Mouse (Mus musculus) urinary bladder, adult 18-20 months (tissue): ENCODE results near the gene Otx1.

Experiments used
- DNase-seq, 2 experiments: peaks; one replicate each; pipeline ENCODE4 v3.0.0; 2022; ENCODE audit warnings: low spot score in 2 of 2, mixed read lengths in 2 of 2

Otx1 gene

GRCm38 (mm10) chr11:21999396-22000315 is 3.0 kb downstream of the Otx1 start:
- peak in 1 of 2 experiments; percentile 16 for DNase-seq

- DNase-seq, result peak in 1 of 2 experiments; percentile 20
These were observed 4.3 kb downstream of the Otx1 start for GRCm38 (mm10) chr11:21998141-21999047.

GRCm38 (mm10) chr11:21997561-21998140 is 5.0 kb downstream of the Otx1 start:
- DNase-seq, result peak in 1 of 2 experiments; percentile 27

- DNase-seq, result peak in 1 of 2 experiments; percentile 39
These were observed 5.8 kb downstream of the Otx1 start for GRCm38 (mm10) chr11:21996661-21997560.

- no peak for DNase-seq
These were observed 6.4 kb downstream of the Otx1 start for GRCm38 (mm10) chr11:21996325-21996647.

GRCm38 (mm10) chr11:21995534-21996324 is 7.0 kb downstream of the Otx1 start:
- DNase-seq, result peak in 1 of 2 experiments; percentile 23

GRCm38 (mm10) chr11:21994377-21995370 is 8.0 kb downstream of the Otx1 start:
- DNase-seq, result peak in 1 of 2 experiments; percentile 25

GRCm38 (mm10) chr11:21993597-21994376 is 8.9 kb downstream of the Otx1 start:
- peak; percentile 6 to 48 for DNase-seq

- DNase-seq, result peak in 1 of 2 experiments; percentile 22
These were observed 9.7 kb downstream of the Otx1 start for GRCm38 (mm10) chr11:21992761-21993596.

- DNase-seq, result no peak
These were observed 14.2 kb downstream of the Otx1 start for GRCm38 (mm10) chr11:21988398-21988946.

- no peak for DNase-seq
These were observed 17.6 kb downstream of the Otx1 start for GRCm38 (mm10) chr11:21985118-21985517.

GRCm38 (mm10) chr11:21974005-21974531 is 28.6 kb downstream of the Otx1 start:
- no peak for DNase-seq

GRCm38 (mm10) chr11:21973597-21973996 is 29.1 kb downstream of the Otx1 start:
- no peak for DNase-seq

GRCm38 (mm10) chr11:21968922-21969321 is 33.8 kb downstream of the Otx1 start:
- no peak for DNase-seq

- no peak for DNase-seq
These were observed 47.5 kb downstream of the Otx1 start for GRCm38 (mm10) chr11:21955167-21955566.

- no peak for DNase-seq
These were observed 51.0 kb downstream of the Otx1 start for GRCm38 (mm10) chr11:21951657-21952237.
